14 mouse cellular contexts compared by ENCODE assay signal in genomic region chr4:135912164-135912563, GRCm38 (mm10). TPM values are rescaled to one million over a fixed set of nuclear protein-coding genes. Genes with fewer than 3 reads are reported as not detected.
DNase-seq lines count a peak whose midpoint lies in the region; ATAC-seq and TF ChIP-seq lines count a peak whose summit lies in the region.
"Had no signal": no experiment of that assay in that cellular context is flagged by ENCODE, and none has a peak within 500 bp of the region (broad histone marks: within the 10 kb centered on the region; RNA-seq: fewer than 3 reads in every experiment).

No protein-coding gene starts in this region.

- peaks cover 21% of the 10 kb centered on the region for H3K4me1 ChIP-seq in hindbrain, embryonic 10.5 days (replicated peaks)
- no peaks in the 10 kb centered on the region for H3K4me1 ChIP-seq in hindbrain, embryonic 16.5 days (ENCODE audit: control insufficient read depth, insufficient read depth, low read depth, low read length)
- peaks cover 10% of the 10 kb centered on the region; the same call in 1 of the 2 replicates for H3K4me1 ChIP-seq in midbrain, embryonic 12.5 days
- no peaks in the 10 kb centered on the region for H3K4me1 ChIP-seq in midbrain, postnatal 0 days (ENCODE audit: insufficient read depth, low read length)
- peaks cover 10% of the 10 kb centered on the region for H3K4me1 ChIP-seq in limb, embryonic 13.5 days

- H3K4me2 ChIP-seq in hindbrain, embryonic 16.5 days (ENCODE audit: low read length) = no peak overlapping the region
- no peak overlapping the region for H3K4me2 ChIP-seq in midbrain, embryonic 12.5 days (replicated peaks)
- no peak overlapping the region for H3K4me2 ChIP-seq in midbrain, postnatal 0 days (ENCODE audit: low read depth, low read length, poor library complexity, severe bottlenecking)
- no peak overlapping the region for H3K4me2 ChIP-seq in limb, embryonic 13.5 days (replicated peaks)
- H3K4me2 ChIP-seq: forebrain, embryonic 13.5 days; lung, embryonic 14.5 days had no signal

- DNase-seq in hindbrain, embryonic 10.5 days (ENCODE audit: low spot score) = no peak
- DNase-seq in midbrain, postnatal 0 days (ENCODE audit: low spot score) = no peak
- no peak for DNase-seq in adrenal gland, adult (ENCODE audit: inconsistent age in 2 of 2, low spot score in 1 of 2)
- DNase-seq: cerebellum, adult 8-10 months; spleen, adult 18-20 months had no signal

- H3K9ac ChIP-seq in hindbrain, embryonic 16.5 days (ENCODE audit: low read depth, low read length) = no peak overlapping the region
- H3K9ac ChIP-seq in midbrain, embryonic 12.5 days (replicated peaks) = no peak overlapping the region
- no peak overlapping the region for H3K9ac ChIP-seq in midbrain, postnatal 0 days (replicated peaks; ENCODE audit: low read length, poor library complexity, severe bottlenecking)
- no peak overlapping the region for H3K9ac ChIP-seq in limb, embryonic 13.5 days
- H3K9ac ChIP-seq: forebrain, embryonic 13.5 days; lung, embryonic 14.5 days had no signal

- H3K36me3 ChIP-seq in hindbrain, embryonic 10.5 days = no peaks in the 10 kb centered on the region
- H3K36me3 ChIP-seq in hindbrain, embryonic 16.5 days (ENCODE audit: control insufficient read depth, insufficient read depth, low read length) = no peaks in the 10 kb centered on the region
- H3K36me3 ChIP-seq in midbrain, embryonic 12.5 days = no peaks in the 10 kb centered on the region
- H3K36me3 ChIP-seq in midbrain, postnatal 0 days (ENCODE audit: insufficient read depth, low read length) = no peaks in the 10 kb centered on the region
- no peaks in the 10 kb centered on the region for H3K36me3 ChIP-seq in limb, embryonic 13.5 days
- H3K36me3 ChIP-seq: embryonic facial prominence, embryonic 10.5 days had no signal

- ATAC-seq in hindbrain, embryonic 16.5 days = no peak
- ATAC-seq in midbrain, embryonic 12.5 days (ENCODE audit: low FRiP score, low read depth) = no peak
- no peak for ATAC-seq in midbrain, postnatal 0 days (ENCODE audit: low FRiP score)
- ATAC-seq in limb, embryonic 13.5 days (ENCODE audit: low FRiP score, low read depth) = no peak
- peak; percentile 72 for ATAC-seq in megakaryocyte-erythroid progenitor cell, adult 5-6 weeks (replicated peaks; ENCODE audit: low FRiP score, low TSS enrichment, poor library complexity, severe bottlenecking)

- no peak for TF ChIP-seq CTCF in midbrain, postnatal 0 days (IDR thresholded peaks at IDR 0.05)

- WGBS in hindbrain, embryonic 10.5 days = 67% methylated on average over 3 of the region's 3 CpGs
- WGBS in hindbrain, embryonic 16.5 days = 40% methylated on average over 3 of the region's 3 CpGs
- WGBS in midbrain, embryonic 12.5 days = 72% methylated on average over 3 of the region's 3 CpGs
- 54% methylated on average over 3 of the region's 3 CpGs for WGBS in midbrain, postnatal 0 days
- WGBS in limb, embryonic 13.5 days = 50% methylated on average over 3 of the region's 3 CpGs

- H3K27me3 ChIP-seq in hindbrain, embryonic 10.5 days (ENCODE audit: insufficient read depth, poor library complexity, severe bottlenecking) = no peaks in the 10 kb centered on the region
- no peaks in the 10 kb centered on the region for H3K27me3 ChIP-seq in hindbrain, embryonic 16.5 days (replicated peaks; ENCODE audit: control insufficient read depth, insufficient read depth, low read length)
- H3K27me3 ChIP-seq in midbrain, embryonic 12.5 days = no peaks in the 10 kb centered on the region
- H3K27me3 ChIP-seq in midbrain, postnatal 0 days (ENCODE audit: insufficient read depth, low read length) = no peaks in the 10 kb centered on the region
- no peaks in the 10 kb centered on the region for H3K27me3 ChIP-seq in limb, embryonic 13.5 days
- H3K27me3 ChIP-seq: forebrain, embryonic 13.5 days had no signal

- H3K4me3 ChIP-seq in hindbrain, embryonic 10.5 days = no peak overlapping the region
- no peak overlapping the region for H3K4me3 ChIP-seq in hindbrain, embryonic 16.5 days (ENCODE audit: low read length)
- no peak overlapping the region for H3K4me3 ChIP-seq in midbrain, embryonic 12.5 days
- no peak overlapping the region for H3K4me3 ChIP-seq in midbrain, postnatal 0 days (ENCODE audit: low read depth, low read length)
- H3K4me3 ChIP-seq in limb, embryonic 13.5 days = no peak overlapping the region
- H3K4me3 ChIP-seq: embryonic facial prominence, embryonic 10.5 days; forebrain, embryonic 13.5 days; layer of hippocampus, adult 2 months; myocyte had no signal

- no peaks in the 10 kb centered on the region for H3K9me3 ChIP-seq in hindbrain, embryonic 10.5 days
- H3K9me3 ChIP-seq in hindbrain, embryonic 16.5 days (ENCODE audit: control insufficient read depth, low read length) = no peaks in the 10 kb centered on the region
- no peaks in the 10 kb centered on the region for H3K9me3 ChIP-seq in midbrain, embryonic 12.5 days
- no peaks in the 10 kb centered on the region for H3K9me3 ChIP-seq in midbrain, postnatal 0 days (ENCODE audit: low read length)
- H3K9me3 ChIP-seq in limb, embryonic 13.5 days = no peaks in the 10 kb centered on the region
- H3K9me3 ChIP-seq: embryonic facial prominence, embryonic 10.5 days; forebrain, embryonic 13.5 days had no signal

- H3K27ac ChIP-seq in hindbrain, embryonic 10.5 days = peak overlapping the region; percentile 80
- no peak overlapping the region for H3K27ac ChIP-seq in hindbrain, embryonic 16.5 days (ENCODE audit: low read depth, low read length)
- H3K27ac ChIP-seq in midbrain, embryonic 12.5 days (replicated peaks) = peak overlapping the region; percentile 78
- no peak overlapping the region for H3K27ac ChIP-seq in midbrain, postnatal 0 days (ENCODE audit: low read depth, low read length)
- H3K27ac ChIP-seq in limb, embryonic 13.5 days = peak overlapping the region; percentile 44; the same call in 1 of the 2 replicates
- H3K27ac ChIP-seq: layer of hippocampus, adult 2 months had no signal

RNA-seq across cellular contexts. Expression of gene Fuca1, which starts 8.4 kb away (rescaled TPM):
- 54.3 and 59.5 TPM in 2 replicates for polyA plus RNA-seq in hindbrain, embryonic 10.5 days (2016; fragmentation: Nextera tagmentation; extraction: Ambion mirVana)
- 74.1 and 78.4 TPM in 2 replicates for polyA plus RNA-seq in hindbrain, embryonic 16.5 days (2015; fragmentation: Nextera tagmentation; extraction: Ambion mirVana)
- 50.6 and 54.7 TPM in 2 replicates for polyA plus RNA-seq in midbrain, embryonic 12.5 days (2016; fragmentation: Nextera tagmentation; extraction: Ambion mirVana)
- total RNA-seq in midbrain, postnatal 0 days (2014; rRNA removed) = 37.8 and 38.8 TPM in 2 replicates
- 92.7 and 93.7 TPM in 2 replicates for polyA plus RNA-seq in midbrain, postnatal 0 days (2015; fragmentation: Nextera tagmentation; extraction: Ambion mirVana)
- 69.0 and 73.8 TPM in 2 replicates for polyA plus RNA-seq in limb, embryonic 13.5 days (2015; fragmentation: Nextera tagmentation; extraction: Ambion mirVana)
- total RNA-seq in megakaryocyte-erythroid progenitor cell, adult 5-6 weeks (2014; fragmentation: Nextera tagmentation) = 45.6 and 64.2 TPM in 2 replicates
- total RNA-seq in megakaryocyte-erythroid progenitor cell, adult 5-6 weeks (2017) = 136 and 139 TPM in 2 replicates

RNA-seq across cellular contexts. Expression of gene Cnr2, which starts 17.0 kb away (rescaled TPM):
- 0.21 and 0.66 TPM in 2 replicates for polyA plus RNA-seq in hindbrain, embryonic 10.5 days (2016; fragmentation: Nextera tagmentation; extraction: Ambion mirVana)
- 0.09 and 0.10 TPM in 2 replicates for polyA plus RNA-seq in hindbrain, embryonic 16.5 days (2015; fragmentation: Nextera tagmentation; extraction: Ambion mirVana)
- polyA plus RNA-seq in midbrain, embryonic 12.5 days (2016; fragmentation: Nextera tagmentation; extraction: Ambion mirVana) = 0.13 and 0.27 TPM in 2 replicates
- 0.19 and 0.55 TPM in 2 replicates for total RNA-seq in midbrain, postnatal 0 days (2014; rRNA removed)
- 0.04 and 0.17 TPM in 2 replicates for polyA plus RNA-seq in midbrain, postnatal 0 days (2015; fragmentation: Nextera tagmentation; extraction: Ambion mirVana)
- polyA plus RNA-seq in limb, embryonic 13.5 days (2015; fragmentation: Nextera tagmentation; extraction: Ambion mirVana) = 0.32 and 0.51 TPM in 2 replicates
- 19.4 and 24.3 TPM in 2 replicates for total RNA-seq in megakaryocyte-erythroid progenitor cell, adult 5-6 weeks (2014; fragmentation: Nextera tagmentation)
- 19.4 and 20.1 TPM in 2 replicates for total RNA-seq in megakaryocyte-erythroid progenitor cell, adult 5-6 weeks (2017)
- polyA plus RNA-seq: myocyte had no signal

RNA-seq across cellular contexts. Expression of gene Hmgcl, which starts 34.1 kb away (rescaled TPM):
- 60.3 and 61.4 TPM in 2 replicates for polyA plus RNA-seq in hindbrain, embryonic 10.5 days (2016; fragmentation: Nextera tagmentation; extraction: Ambion mirVana)
- polyA plus RNA-seq in hindbrain, embryonic 16.5 days (2015; fragmentation: Nextera tagmentation; extraction: Ambion mirVana) = 64.7 and 66.8 TPM in 2 replicates
- polyA plus RNA-seq in midbrain, embryonic 12.5 days (2016; fragmentation: Nextera tagmentation; extraction: Ambion mirVana) = 52.7 and 54.1 TPM in 2 replicates
- total RNA-seq in midbrain, postnatal 0 days (2014; rRNA removed) = 26.9 and 33.0 TPM in 2 replicates
- 54.1 and 58.9 TPM in 2 replicates for polyA plus RNA-seq in midbrain, postnatal 0 days (2015; fragmentation: Nextera tagmentation; extraction: Ambion mirVana)
- polyA plus RNA-seq in limb, embryonic 13.5 days (2015; fragmentation: Nextera tagmentation; extraction: Ambion mirVana) = 89.8 and 93.5 TPM in 2 replicates
- total RNA-seq in megakaryocyte-erythroid progenitor cell, adult 5-6 weeks (2014; fragmentation: Nextera tagmentation) = 69.7 and 72.9 TPM in 2 replicates
- total RNA-seq in megakaryocyte-erythroid progenitor cell, adult 5-6 weeks (2017) = 42.6 and 65.4 TPM in 2 replicates

RNA-seq across cellular contexts. Expression of gene Pnrc2, which starts 38.5 kb away (rescaled TPM):
- polyA plus RNA-seq in hindbrain, embryonic 10.5 days (2016; fragmentation: Nextera tagmentation; extraction: Ambion mirVana) = 171 and 204 TPM in 2 replicates
- 98.2 and 103 TPM in 2 replicates for polyA plus RNA-seq in hindbrain, embryonic 16.5 days (2015; fragmentation: Nextera tagmentation; extraction: Ambion mirVana)
- polyA plus RNA-seq in midbrain, embryonic 12.5 days (2016; fragmentation: Nextera tagmentation; extraction: Ambion mirVana) = 189 and 199 TPM in 2 replicates
- total RNA-seq in midbrain, postnatal 0 days (2014; rRNA removed) = 52.6 and 64.4 TPM in 2 replicates
- polyA plus RNA-seq in midbrain, postnatal 0 days (2015; fragmentation: Nextera tagmentation; extraction: Ambion mirVana) = 67.6 and 72.6 TPM in 2 replicates
- polyA plus RNA-seq in limb, embryonic 13.5 days (2015; fragmentation: Nextera tagmentation; extraction: Ambion mirVana) = 192 and 195 TPM in 2 replicates
- total RNA-seq in megakaryocyte-erythroid progenitor cell, adult 5-6 weeks (2014; fragmentation: Nextera tagmentation) = 105 and 128 TPM in 2 replicates
- 145 and 204 TPM in 2 replicates for total RNA-seq in megakaryocyte-erythroid progenitor cell, adult 5-6 weeks (2017)

RNA-seq across cellular contexts. Expression of gene Gale, which starts 51.4 kb away (rescaled TPM):
- 48.5 and 49.7 TPM in 2 replicates for polyA plus RNA-seq in hindbrain, embryonic 10.5 days (2016; fragmentation: Nextera tagmentation; extraction: Ambion mirVana)
- polyA plus RNA-seq in hindbrain, embryonic 16.5 days (2015; fragmentation: Nextera tagmentation; extraction: Ambion mirVana) = 49.4 and 50.1 TPM in 2 replicates
- polyA plus RNA-seq in midbrain, embryonic 12.5 days (2016; fragmentation: Nextera tagmentation; extraction: Ambion mirVana) = 32.1 and 32.8 TPM in 2 replicates
- total RNA-seq in midbrain, postnatal 0 days (2014; rRNA removed) = 33.5 and 47.5 TPM in 2 replicates
- polyA plus RNA-seq in midbrain, postnatal 0 days (2015; fragmentation: Nextera tagmentation; extraction: Ambion mirVana) = 36.7 and 41.6 TPM in 2 replicates
- 49.1 and 51.9 TPM in 2 replicates for polyA plus RNA-seq in limb, embryonic 13.5 days (2015; fragmentation: Nextera tagmentation; extraction: Ambion mirVana)
- total RNA-seq in megakaryocyte-erythroid progenitor cell, adult 5-6 weeks (2014; fragmentation: Nextera tagmentation) = 13.8 and 22.1 TPM in 2 replicates
- total RNA-seq in megakaryocyte-erythroid progenitor cell, adult 5-6 weeks (2017) = 6.5 and 8.1 TPM in 2 replicates

Comparison
In these comparisons a context has a peak if more than half of its experiments do, and no peak if none do; other contexts are left out.
1. H3K27ac ChIP-seq: peak in hindbrain, embryonic 10.5 days (single experiment), midbrain, embryonic 12.5 days (single experiment) and limb, embryonic 13.5 days (single experiment); none in hindbrain, embryonic 16.5 days (single experiment) and midbrain, postnatal 0 days (single experiment).